Mouse (Mus musculus): ENCODE results near the gene Pde6b. TPM values are rescaled to one million over a fixed set of nuclear protein-coding genes. Genes with fewer than 3 reads are reported as not detected.

Gene Pde6b
- polyA plus RNA-seq, 1 experiment from 2014 or later: 0.30 TPM

GRCm38 (mm10) chr5:108422741-108423140 is 34.5 kb downstream of the Pde6b start:
- ATAC-seq: no peak
- WGBS: 82% methylated on average over 3 of the region's 3 CpGs
- Histone ChIP-seq H3K4me2 (ENCODE audit: low read length) (no peak overlapping the region), H3K4me1 (ENCODE audit: control insufficient read depth, insufficient read depth, low read length) (no peaks in the 10 kb centered on the region), H3K9ac (ENCODE audit: low read depth, low read length) (no peak overlapping the region), H3K4me3 (ENCODE audit: low read depth, low read length) (no peak overlapping the region), H3K27ac (ENCODE audit: low read length) (no peak overlapping the region), H3K27me3 (ENCODE audit: control insufficient read depth, insufficient read depth, low read depth, low read length) (no peaks in the 10 kb centered on the region), H3K36me3 (ENCODE audit: control insufficient read depth, insufficient read depth, low read length) (no peaks in the 10 kb centered on the region), H3K9me3 (replicated peaks; ENCODE audit: control insufficient read depth, low read length, poor library complexity, severe bottlenecking) (no peaks in the 10 kb centered on the region)

GRCm38 (mm10) chr5:108423427-108423826 is 35.2 kb downstream of the Pde6b start:
- Histone ChIP-seq H3K27ac (ENCODE audit: low read length) (no peak overlapping the region), H3K9me3 (replicated peaks; ENCODE audit: control insufficient read depth, low read length, poor library complexity, severe bottlenecking) (no peaks in the 10 kb centered on the region), H3K9ac (ENCODE audit: low read depth, low read length) (no peak overlapping the region), H3K27me3 (ENCODE audit: control insufficient read depth, insufficient read depth, low read depth, low read length) (no peaks in the 10 kb centered on the region), H3K4me1 (ENCODE audit: control insufficient read depth, insufficient read depth, low read length) (no peaks in the 10 kb centered on the region), H3K4me2 (ENCODE audit: low read length) (no peak overlapping the region), H3K4me3 (ENCODE audit: low read depth, low read length) (no peak overlapping the region), H3K36me3 (ENCODE audit: control insufficient read depth, insufficient read depth, low read length) (no peaks in the 10 kb centered on the region)
- 87% methylated on average over 2 of the region's 2 CpGs for WGBS
- no peak for ATAC-seq

DNA sequence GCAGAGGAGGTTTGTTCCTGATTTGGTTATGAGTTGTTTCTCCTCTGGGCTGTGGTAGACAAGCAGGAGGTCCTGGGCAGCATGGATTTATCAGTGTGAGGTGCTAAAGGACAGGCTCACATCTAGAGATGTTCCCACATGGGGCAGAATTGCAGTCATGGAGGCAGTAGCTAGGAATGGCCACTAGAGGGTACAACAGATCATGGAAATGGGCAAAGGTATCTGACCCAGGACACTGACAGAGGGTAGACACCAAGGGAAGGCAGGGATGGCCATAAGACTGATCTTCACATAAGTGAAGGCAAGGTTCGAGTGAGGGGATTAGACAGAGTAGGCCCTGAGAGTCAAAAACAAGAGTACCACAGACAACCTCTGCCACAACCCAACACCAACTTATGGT is 39.0 kb downstream of the Pde6b start:
- H3K4me2 ChIP-seq (ENCODE audit: low read length): no peak overlapping the region
- H3K4me3 ChIP-seq (ENCODE audit: low read depth, low read length): no peak overlapping the region
- 67% methylated on average over 1 of the region's 1 CpGs for WGBS
- no peak overlapping the region for H3K9ac ChIP-seq (ENCODE audit: low read depth, low read length)
- peaks cover 9% of the 10 kb centered on the region; the same call in 1 of the 2 replicates for H3K36me3 ChIP-seq (ENCODE audit: control insufficient read depth, insufficient read depth, low read length)
- H3K4me1 ChIP-seq (ENCODE audit: control insufficient read depth, insufficient read depth, low read length): no peaks in the 10 kb centered on the region
- H3K27ac ChIP-seq (ENCODE audit: low read length): no peak overlapping the region
- no peaks in the 10 kb centered on the region for H3K9me3 ChIP-seq (replicated peaks; ENCODE audit: control insufficient read depth, low read length, poor library complexity, severe bottlenecking)
- ATAC-seq: peak; percentile 42; the same call in 1 of the 2 replicates
- no peaks in the 10 kb centered on the region for H3K27me3 ChIP-seq (ENCODE audit: control insufficient read depth, insufficient read depth, low read depth, low read length)

- peaks cover 9% of the 10 kb centered on the region for H3K4me1 ChIP-seq (ENCODE audit: control insufficient read depth, insufficient read depth, low read length)
- no peak overlapping the region for H3K4me2 ChIP-seq (ENCODE audit: low read length)
- no peak overlapping the region for H3K9ac ChIP-seq (ENCODE audit: low read depth, low read length)
- H3K36me3 ChIP-seq (ENCODE audit: control insufficient read depth, insufficient read depth, low read length): peaks cover 11% of the 10 kb centered on the region; the same call in 1 of the 2 replicates
- 93% methylated on average over 6 of the region's 6 CpGs for WGBS
- no peak for ATAC-seq
- no peak overlapping the region for H3K27ac ChIP-seq (ENCODE audit: low read length)
- H3K9me3 ChIP-seq (replicated peaks; ENCODE audit: control insufficient read depth, low read length, poor library complexity, severe bottlenecking): no peaks in the 10 kb centered on the region
- peaks cover 3% of the 10 kb centered on the region; the same call in 1 of the 2 replicates for H3K27me3 ChIP-seq (ENCODE audit: control insufficient read depth, insufficient read depth, low read depth, low read length)
- H3K4me3 ChIP-seq (ENCODE audit: low read depth, low read length): no peak overlapping the region
Measured at GRCm38 (mm10) chr5:108431196-108431595, 43.0 kb downstream of the Pde6b start.

DNA sequence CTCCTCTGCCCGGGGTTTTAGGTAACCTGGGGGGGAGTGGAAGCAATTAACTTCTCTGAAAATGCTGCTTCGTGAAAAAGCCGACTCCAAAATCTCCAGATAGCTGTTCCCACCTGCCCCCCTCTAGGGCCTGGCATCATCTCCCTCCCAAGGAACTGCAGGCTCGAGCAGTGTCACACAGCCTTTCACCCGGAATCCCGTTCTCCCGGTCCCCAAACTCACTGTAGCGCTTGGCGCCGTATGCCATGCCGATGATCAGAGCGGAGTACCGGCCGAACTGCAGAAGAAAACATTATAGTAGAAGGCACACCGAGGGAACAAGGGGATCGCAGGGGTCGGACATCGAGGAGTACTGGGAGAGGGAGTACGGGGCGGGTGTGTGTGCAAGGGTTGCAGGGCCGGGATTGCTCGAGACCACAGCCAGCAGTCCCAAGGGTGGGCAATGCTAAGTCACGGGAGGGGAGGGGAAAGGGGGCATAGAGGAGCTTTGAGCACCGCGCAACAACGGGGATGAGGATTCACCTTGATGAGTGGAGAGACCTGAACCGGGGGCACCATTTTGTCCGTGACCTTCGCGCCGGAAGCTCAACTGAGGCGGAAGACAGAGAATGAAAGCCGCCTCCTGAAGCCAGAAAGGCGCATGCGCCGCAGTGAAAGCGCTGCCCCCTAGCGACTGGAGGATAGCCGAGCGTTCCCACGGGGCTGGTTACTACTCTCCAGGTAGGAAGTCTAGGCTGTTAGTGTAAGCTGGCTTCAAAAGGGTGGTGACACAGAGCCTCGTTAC is 45.8 kb downstream of the Pde6b start, which contains the start of gene Atp5k:
Gene Atp5k, minus strand, starts transcription at position 645 of the 784 bp plus-strand sequence.
- Histone ChIP-seq H3K4me2 (ENCODE audit: low read length) (peak within 1 kb of the TSS; percentile 95), H3K9ac (ENCODE audit: low read depth, low read length) (peak within 1 kb of the TSS; percentile 87), H3K27ac (ENCODE audit: low read length) (no peak within 1 kb of the TSS), H3K9me3 (replicated peaks; ENCODE audit: control insufficient read depth, low read length, poor library complexity, severe bottlenecking) (no peaks in the 10 kb centered on the region), H3K36me3 (ENCODE audit: control insufficient read depth, insufficient read depth, low read length) (peaks cover 11% of the 10 kb centered on the region; the same call in 1 of the 2 replicates), H3K4me1 (ENCODE audit: control insufficient read depth, insufficient read depth, low read length) (peaks cover 9% of the 10 kb centered on the region), H3K27me3 (ENCODE audit: control insufficient read depth, insufficient read depth, low read depth, low read length) (peaks cover 5% of the 10 kb centered on the region; the same call in 1 of the 2 replicates), H3K4me3 (ENCODE audit: low read depth, low read length) (peak within 1 kb of the TSS; percentile 80)
- WGBS: under 1% methylated on average over 42 of the region's 42 CpGs
- peak; percentile 93 for ATAC-seq

GRCm38 (mm10) chr5:108436101-108436500 is 47.9 kb downstream of the Pde6b start:
- H3K4me1 ChIP-seq (ENCODE audit: control insufficient read depth, insufficient read depth, low read length): peaks cover 9% of the 10 kb centered on the region
- no peak for ATAC-seq
- WGBS: 67% methylated on average over 2 of the region's 2 CpGs

GRCm38 (mm10) chr5:108446973-108447372 is 58.8 kb downstream of the Pde6b start:
- Histone ChIP-seq H3K4me1 (ENCODE audit: control insufficient read depth, insufficient read depth, low read length) (no peaks in the 10 kb centered on the region), H3K27me3 (ENCODE audit: control insufficient read depth, insufficient read depth, low read depth, low read length) (peaks cover 8% of the 10 kb centered on the region), H3K36me3 (ENCODE audit: control insufficient read depth, insufficient read depth, low read length) (no peaks in the 10 kb centered on the region), H3K27ac (ENCODE audit: low read length) (no peak overlapping the region), H3K4me3 (ENCODE audit: low read depth, low read length) (no peak overlapping the region), H3K9me3 (replicated peaks; ENCODE audit: control insufficient read depth, low read length, poor library complexity, severe bottlenecking) (no peaks in the 10 kb centered on the region), H3K9ac (ENCODE audit: low read depth, low read length) (no peak overlapping the region), H3K4me2 (ENCODE audit: low read length) (no peak overlapping the region)
- ATAC-seq: no peak
- 84% methylated on average over 3 of the region's 3 CpGs for WGBS

More at GRCm38 (mm10) chr5:108436101-108436500, 47.9 kb downstream of the Pde6b start:
- Histone ChIP-seq H3K4me2 (ENCODE audit: low read length) (no peak overlapping the region), H3K9ac (ENCODE audit: low read depth, low read length) (no peak overlapping the region), H3K36me3 (ENCODE audit: control insufficient read depth, insufficient read depth, low read length) (peaks cover 6% of the 10 kb centered on the region; the same call in 1 of the 2 replicates), H3K27me3 (ENCODE audit: control insufficient read depth, insufficient read depth, low read depth, low read length) (peaks cover 5% of the 10 kb centered on the region; the same call in 1 of the 2 replicates), H3K4me3 (ENCODE audit: low read depth, low read length) (no peak overlapping the region), H3K9me3 (replicated peaks; ENCODE audit: control insufficient read depth, low read length, poor library complexity, severe bottlenecking) (no peaks in the 10 kb centered on the region), H3K27ac (ENCODE audit: low read length) (no peak overlapping the region)

DNA sequence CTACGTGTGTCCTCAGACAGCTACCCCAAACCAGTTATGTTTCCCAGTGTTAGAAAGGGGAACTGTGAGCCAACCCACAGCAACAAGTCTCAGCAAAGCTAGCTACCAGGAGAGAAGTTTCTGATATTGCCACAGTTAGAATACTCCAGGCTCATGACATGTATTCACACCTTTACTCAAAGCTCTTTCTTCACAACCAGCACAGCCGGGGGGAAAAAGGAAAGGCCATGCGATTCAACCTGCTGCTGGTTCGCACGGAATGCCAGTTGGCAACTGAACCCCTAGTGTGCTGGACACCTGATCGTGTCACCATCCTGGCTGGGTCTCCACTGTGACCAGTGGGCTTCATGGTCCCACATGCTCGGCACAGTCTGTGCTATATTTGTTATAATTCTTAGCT is 59.7 kb downstream of the Pde6b start:
- Histone ChIP-seq H3K27ac (ENCODE audit: low read length) (no peak overlapping the region), H3K4me1 (ENCODE audit: control insufficient read depth, insufficient read depth, low read length) (no peaks in the 10 kb centered on the region), H3K36me3 (ENCODE audit: control insufficient read depth, insufficient read depth, low read length) (no peaks in the 10 kb centered on the region), H3K27me3 (ENCODE audit: control insufficient read depth, insufficient read depth, low read depth, low read length) (peaks cover 8% of the 10 kb centered on the region), H3K4me3 (ENCODE audit: low read depth, low read length) (no peak overlapping the region), H3K9ac (ENCODE audit: low read depth, low read length) (no peak overlapping the region), H3K4me2 (ENCODE audit: low read length) (no peak overlapping the region), H3K9me3 (replicated peaks; ENCODE audit: control insufficient read depth, low read length, poor library complexity, severe bottlenecking) (no peaks in the 10 kb centered on the region)
- WGBS: 83% methylated on average over 7 of the region's 7 CpGs
- no peak for ATAC-seq

Data from midbrain, embryonic 16.5 days (tissue).